Mouse (Mus musculus) layer of hippocampus, postnatal 36 days (tissue): ENCODE measurements around the gene Kctd6. TPM values are rescaled to one million over a fixed set of nuclear protein-coding genes. Genes with fewer than 3 reads are reported as not detected.
"Not testable (repeated sequence)": the region's sequence is repeated elsewhere in the genome, so short reads cannot be mapped to it uniquely, and the experiment has no call there.

Source experiments
- DNase-seq, 2 experiments: peaks; one replicate each; pipeline ENCODE4 v3.0.0; 2022
- total RNA-seq, 2 experiments: library from RNA; stranded (reverse); gene quantifications; 2 replicates each; pipeline ENCODE4 v1.2.3; 2021

Gene Kctd6
- total RNA-seq, 2 experiments from 2014 or later, result 76.1 to 78.8 TPM

GRCm38 (mm10) chr14:8250141-8250871 is 36.4 kb downstream of the Kctd6 start:
- DNase-seq, result no peak

DNA sequence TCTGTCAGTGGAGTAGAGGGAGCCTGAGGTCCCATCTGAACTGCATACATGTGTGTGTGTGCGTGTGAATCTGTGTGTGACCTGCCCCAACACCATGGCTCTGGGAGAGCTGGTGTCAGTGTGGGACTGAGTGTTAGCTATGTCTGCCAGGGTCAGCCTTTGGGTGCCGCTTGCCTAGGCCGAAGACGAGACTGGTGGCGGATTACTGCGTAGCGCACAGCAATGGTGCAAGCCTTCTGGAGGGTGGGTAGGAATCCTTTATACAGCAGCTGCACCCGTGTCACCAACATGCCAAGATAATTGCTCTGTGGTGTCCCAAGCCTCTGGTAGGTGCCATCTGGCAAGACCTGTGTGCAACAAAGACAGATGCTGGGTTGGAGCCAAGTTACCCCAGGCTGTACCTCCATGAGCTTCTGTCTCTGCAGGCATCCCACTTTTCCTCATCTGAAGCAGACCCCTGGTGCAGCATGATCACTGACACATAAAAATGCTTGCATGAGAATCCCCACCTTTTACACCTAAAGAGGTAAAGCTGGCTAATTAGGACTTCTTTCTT is 37.5 kb downstream of the Kctd6 start:
- DNase-seq, result no peak

DNA sequence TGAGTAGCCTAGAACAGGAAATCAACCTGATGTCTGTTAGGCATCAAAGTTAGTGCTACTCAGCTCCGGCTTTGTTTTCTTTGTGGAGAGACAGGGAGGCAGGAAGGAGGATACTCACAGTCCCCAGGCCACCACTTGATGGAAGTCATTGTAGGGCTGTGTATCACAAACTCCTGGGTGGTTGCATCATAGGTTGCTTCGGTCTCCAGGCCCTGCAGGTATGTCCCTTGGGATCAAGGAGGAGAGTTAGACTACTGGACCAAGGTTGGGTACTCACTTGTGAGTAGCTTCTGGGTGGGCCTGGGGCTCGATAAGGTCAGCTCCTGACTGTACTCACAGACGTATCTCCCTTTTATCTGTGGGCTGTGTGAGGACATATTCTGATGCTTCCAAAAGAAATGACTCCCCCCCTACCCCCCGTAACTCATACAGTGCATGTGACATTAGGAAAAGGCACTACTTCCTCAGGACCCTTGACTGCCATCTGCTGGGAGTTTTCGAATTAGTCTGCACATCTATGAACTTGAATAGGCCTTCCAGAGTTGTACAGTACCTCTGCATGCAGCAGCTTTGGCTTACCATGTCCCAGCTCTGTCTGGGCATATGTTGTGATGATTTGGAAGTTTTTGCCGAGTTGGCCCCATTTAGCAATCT is 41.3 kb downstream of the Kctd6 start:
- DNase-seq, result peak; percentile 21 to 55

GRCm38 (mm10) chr14:8256072-8256471 is 42.1 kb downstream of the Kctd6 start:
- DNase-seq, result no peak

DNA sequence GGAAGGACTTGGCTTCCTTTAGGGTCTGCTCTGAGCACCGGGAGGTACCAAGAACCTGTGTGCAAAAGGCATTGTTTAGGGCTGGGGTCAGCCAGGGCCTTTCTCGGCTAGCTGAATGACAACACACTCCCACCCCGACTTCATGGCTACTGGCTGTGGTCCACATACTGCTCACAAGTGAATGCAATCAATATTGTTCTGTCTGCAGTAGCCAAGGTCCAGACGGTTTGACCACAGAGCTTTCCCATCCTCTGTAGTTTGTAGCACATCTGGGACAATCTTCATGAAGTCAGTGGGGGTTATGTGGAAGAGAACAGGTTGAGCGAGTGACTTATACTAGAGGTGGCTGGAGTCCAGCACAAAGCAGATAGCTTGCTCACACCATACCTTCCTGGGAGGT is 42.9 kb downstream of the Kctd6 start:
- DNase-seq, result no peak

DNA sequence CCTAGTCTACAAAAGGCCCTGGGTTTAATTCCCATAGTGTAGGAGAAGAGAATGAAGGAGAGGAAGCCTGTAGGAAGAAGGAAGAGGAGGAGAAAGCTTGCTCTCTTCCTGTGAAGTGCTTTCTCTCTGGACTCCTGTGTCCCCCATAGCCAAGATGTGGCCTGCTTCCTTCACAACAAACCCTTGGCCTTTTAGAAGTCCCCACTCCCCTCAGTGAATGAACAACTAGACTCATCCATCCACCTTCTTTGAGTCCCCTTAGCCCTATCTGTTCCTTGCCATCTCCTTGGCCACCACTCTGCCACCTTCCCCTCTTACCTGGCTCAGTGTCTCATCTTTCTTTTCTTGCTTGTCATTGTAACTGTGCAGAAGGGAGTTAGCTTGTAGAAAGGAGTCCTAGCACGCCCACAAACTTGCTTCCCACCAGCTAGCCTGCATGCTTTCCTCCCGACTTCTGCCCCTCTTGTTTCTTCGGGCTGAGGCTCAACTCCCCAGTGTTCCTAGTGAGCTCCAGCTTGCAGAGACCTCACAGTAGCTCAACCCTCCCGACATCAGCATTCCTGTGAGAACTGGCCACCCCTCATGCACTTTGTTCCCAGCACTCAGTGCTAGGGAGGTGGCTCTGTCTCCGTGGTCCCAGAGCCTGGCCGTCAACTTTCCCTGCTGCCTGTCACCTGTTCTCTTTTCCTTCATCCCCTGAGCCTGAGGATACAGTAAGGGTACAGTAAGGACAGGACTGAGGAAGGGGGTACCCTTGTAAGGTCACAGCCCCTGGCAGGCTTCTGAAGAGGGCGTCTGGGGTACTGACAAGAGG is 43.8 kb downstream of the Kctd6 start:
- no peak for DNase-seq

GRCm38 (mm10) chr14:8258335-8258627 is 44.3 kb downstream of the Kctd6 start:
- DNase-seq, result no peak

DNA sequence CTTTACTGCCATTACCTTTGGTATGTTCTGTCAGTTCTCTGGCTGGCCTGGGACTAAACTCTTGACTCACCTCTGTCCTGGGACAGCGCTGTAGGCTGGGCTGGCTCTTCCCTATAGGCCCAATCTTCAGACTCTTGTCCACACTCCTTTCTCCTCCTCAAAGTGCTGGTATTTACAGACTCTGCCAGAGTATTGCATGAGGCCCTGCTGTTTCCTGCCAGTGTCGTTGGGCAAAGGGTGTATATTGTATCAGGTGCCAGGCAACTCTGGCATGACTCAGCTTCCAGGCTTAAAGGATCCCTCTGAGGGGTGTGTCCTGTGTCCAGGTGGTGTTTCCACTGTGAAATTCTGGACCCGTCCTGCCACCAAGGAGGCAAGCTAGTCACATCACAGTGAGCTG is 44.8 kb downstream of the Kctd6 start:
- no peak for DNase-seq

- DNase-seq, result no peak
These were observed 45.2 kb downstream of the Kctd6 start, which contains the start of gene Acox2 for GRCm38 (mm10) chr14:8259166-8259565. Gene Acox2, minus strand, starts transcription at chr14:8259353.

- DNase-seq, result no peak
These were observed 46.3 kb downstream of the Kctd6 start for GRCm38 (mm10) chr14:8260214-8260613.

GRCm38 (mm10) chr14:8262242-8262641 is 48.3 kb downstream of the Kctd6 start:
- no peak for DNase-seq

GRCm38 (mm10) chr14:8264378-8264777 is 50.4 kb downstream of the Kctd6 start:
- DNase-seq, result no peak

GRCm38 (mm10) chr14:8271281-8271680 is 57.3 kb downstream of the Kctd6 start:
- not testable (repeated sequence) for DNase-seq

Other genes starting within 250 kb of the Kctd6 start
- gene Dnase1l3, start 219.6 kb upstream of the Kctd6 start, total RNA-seq, result not detected
- 10 to 100 TPM; 76.2 to 80.1 TPM for gene Abhd6, start 211.2 kb upstream of the Kctd6 start, total RNA-seq
- 10 to 100 TPM; 26.5 to 30.9 TPM for gene Rpp14, start 133.8 kb upstream of the Kctd6 start, total RNA-seq
- 10 to 100 TPM; 26.8 to 32.8 TPM for gene Pxk, start 115.9 kb upstream of the Kctd6 start, total RNA-seq
- gene Pdhb, start 41.1 kb upstream of the Kctd6 start, total RNA-seq, result 100 to 1,000 TPM; 185 to 197 TPM
- gene Acox2, start 45.2 kb downstream of the Kctd6 start, total RNA-seq, result not detected
- gene Fam107a, start 103.9 kb downstream of the Kctd6 start, total RNA-seq, result 100 to 1,000 TPM; 250 to 311 TPM
- not detected for gene Oit1, start 164.6 kb downstream of the Kctd6 start, total RNA-seq